Comparison of ENCODE assay signal across 8 mouse cellular contexts in genomic region chr6:125495361-125495760, GRCm38 (mm10). TPM values are rescaled to one million over a fixed set of nuclear protein-coding genes. Genes with fewer than 3 reads are reported as not detected.
DNase-seq lines count a peak whose midpoint lies in the region; ATAC-seq and TF ChIP-seq lines count a peak whose summit lies in the region.

No protein-coding gene starts in this region.

- peaks cover 15% of the 10 kb centered on the region for H3K4me1 ChIP-seq in hindbrain, embryonic 12.5 days
- peaks cover 5% of the 10 kb centered on the region for H3K4me1 ChIP-seq in hindbrain, embryonic 11.5 days (replicated peaks; ENCODE audit: control insufficient read depth, insufficient read depth, low read length)
- H3K4me1 ChIP-seq in E14TG2a.4 (replicated peaks; ENCODE audit: low read depth, low read length) = peaks cover 79% of the 10 kb centered on the region
- peaks cover 28% of the 10 kb centered on the region for H3K4me1 ChIP-seq in embryonic facial prominence, embryonic 14.5 days (ENCODE audit: control insufficient read depth, insufficient read depth, low read length)
- peaks cover 17% of the 10 kb centered on the region for H3K4me1 ChIP-seq in limb, embryonic 10.5 days
- H3K4me1 ChIP-seq in thymus, adult 2 months (replicated peaks; ENCODE audit: control insufficient read depth, insufficient read depth, low read length) = peaks cover 11% of the 10 kb centered on the region

- TF ChIP-seq POLR2A in thymus, adult 2 months (IDR thresholded peaks at IDR 0.05; ENCODE audit: control insufficient read depth, extremely low read depth, insufficient read depth, low read length, poor library complexity) = no peak

- 0 out of 2 replicates have a peak overlapping the region, but pooled peaks have one; percentile 58 for H3K4me3 ChIP-seq in hindbrain, embryonic 12.5 days
- H3K4me3 ChIP-seq in hindbrain, embryonic 11.5 days (ENCODE audit: low read depth, low read length) = no peak overlapping the region
- H3K4me3 ChIP-seq in E14TG2a.4 (replicated peaks; ENCODE audit: low read length) = peak overlapping the region; percentile 97
- H3K4me3 ChIP-seq in embryonic facial prominence, embryonic 14.5 days (ENCODE audit: low read depth, low read length) = peak overlapping the region; percentile 81; the same call in 1 of the 2 replicates
- H3K4me3 ChIP-seq in limb, embryonic 10.5 days = peak overlapping the region; percentile 73; the same call in 1 of the 2 replicates
- H3K4me3 ChIP-seq in thymus, adult 2 months (ENCODE audit: control insufficient read depth, insufficient read depth, low read length) = no peak overlapping the region

- no peak for DNase-seq in hindbrain, embryonic 11.5 days (ENCODE audit: low spot score)
- DNase-seq in embryonic facial prominence, embryonic 14.5 days (ENCODE audit: low spot score) = no peak
- DNase-seq in limb, embryonic 10.5 days (ENCODE audit: low spot score) = no peak
- no peak for DNase-seq in Muller cell, postnatal 12 days (ENCODE audit: inconsistent ontology term)
- no peak for DNase-seq in thymus, postnatal 10 days (ENCODE audit: low spot score in 2 of 2)
- DNase-seq in thymus, adult 2 months = no peak

- TF ChIP-seq CTCF in E14TG2a.4 (conservative IDR thresholded peaks at IDR 0.05; ENCODE audit: low read length) = no peak
- TF ChIP-seq CTCF in thymus, adult 2 months (IDR thresholded peaks at IDR 0.05; ENCODE audit: borderline replicate concordance, control insufficient read depth, extremely low read depth, insufficient read depth, low read length, poor library complexity) = no peak

- WGBS in hindbrain, embryonic 12.5 days = 74% methylated on average over 9 of the region's 9 CpGs
- 71% methylated on average over 9 of the region's 9 CpGs for WGBS in hindbrain, embryonic 11.5 days
- 67% methylated on average over 9 of the region's 9 CpGs for WGBS in embryonic facial prominence, embryonic 14.5 days
- 68% methylated on average over 9 of the region's 9 CpGs for WGBS in limb, embryonic 10.5 days
- WGBS in thymus, adult 2 months = 96% methylated on average over 9 of the region's 9 CpGs

- no peak for ATAC-seq in hindbrain, embryonic 12.5 days (ENCODE audit: low FRiP score)
- ATAC-seq in hindbrain, embryonic 11.5 days (ENCODE audit: low FRiP score) = no peak
- no peak for ATAC-seq in embryonic facial prominence, embryonic 14.5 days (ENCODE audit: low read depth)

- peak overlapping the region; percentile 82; the same call in 1 of the 2 replicates for H3K4me2 ChIP-seq in hindbrain, embryonic 12.5 days (replicated peaks)
- no peak overlapping the region for H3K4me2 ChIP-seq in hindbrain, embryonic 11.5 days (replicated peaks; ENCODE audit: low read depth, low read length)
- peak overlapping the region; percentile 88 for H3K4me2 ChIP-seq in embryonic facial prominence, embryonic 14.5 days (ENCODE audit: low read depth, low read length)

- no peak overlapping the region for H3K27ac ChIP-seq in hindbrain, embryonic 12.5 days
- no peak overlapping the region for H3K27ac ChIP-seq in hindbrain, embryonic 11.5 days (ENCODE audit: low read depth, low read length)
- no peak overlapping the region for H3K27ac ChIP-seq in embryonic facial prominence, embryonic 14.5 days (replicated peaks; ENCODE audit: low read depth, low read length)
- no peak overlapping the region for H3K27ac ChIP-seq in limb, embryonic 10.5 days
- no peak overlapping the region for H3K27ac ChIP-seq in thymus, adult 2 months (ENCODE audit: control insufficient read depth, insufficient read depth, low read length)

- no peak overlapping the region for H3K9ac ChIP-seq in hindbrain, embryonic 12.5 days
- no peak overlapping the region; the same call in 1 of the 2 replicates for H3K9ac ChIP-seq in hindbrain, embryonic 11.5 days (ENCODE audit: low read depth, low read length)
- peak overlapping the region; percentile 84 for H3K9ac ChIP-seq in embryonic facial prominence, embryonic 14.5 days (ENCODE audit: low read depth, low read length)

- H3K36me3 ChIP-seq in hindbrain, embryonic 12.5 days = no peaks in the 10 kb centered on the region
- H3K36me3 ChIP-seq in hindbrain, embryonic 11.5 days (ENCODE audit: control insufficient read depth, insufficient read depth, low read length) = no peaks in the 10 kb centered on the region
- H3K36me3 ChIP-seq in E14TG2a.4 (ENCODE audit: insufficient read depth, low read length) = peaks cover 27% of the 10 kb centered on the region
- no peaks in the 10 kb centered on the region for H3K36me3 ChIP-seq in embryonic facial prominence, embryonic 14.5 days (ENCODE audit: control insufficient read depth, insufficient read depth, low read length)
- H3K36me3 ChIP-seq in limb, embryonic 10.5 days = no peaks in the 10 kb centered on the region
- H3K36me3 ChIP-seq in thymus, adult 2 months (ENCODE audit: control insufficient read depth, insufficient read depth, low read length) = no peaks in the 10 kb centered on the region

- peaks cover 35% of the 10 kb centered on the region for H3K27me3 ChIP-seq in hindbrain, embryonic 12.5 days
- H3K27me3 ChIP-seq in hindbrain, embryonic 11.5 days (ENCODE audit: control insufficient read depth, insufficient read depth, low read length) = peaks cover 13% of the 10 kb centered on the region
- H3K27me3 ChIP-seq in E14TG2a.4 (ENCODE audit: insufficient read depth, low read length) = peaks cover 10% of the 10 kb centered on the region
- H3K27me3 ChIP-seq in embryonic facial prominence, embryonic 14.5 days (replicated peaks; ENCODE audit: control insufficient read depth, insufficient read depth, low read length) = no peaks in the 10 kb centered on the region
- H3K27me3 ChIP-seq in limb, embryonic 10.5 days (ENCODE audit: low read depth, poor library complexity, severe bottlenecking) = peaks cover 62% of the 10 kb centered on the region
- peaks cover 2% of the 10 kb centered on the region; the same call in 1 of the 2 replicates for H3K27me3 ChIP-seq in thymus, adult 2 months (ENCODE audit: control insufficient read depth, insufficient read depth, low read length)

- H3K9me3 ChIP-seq in hindbrain, embryonic 12.5 days (replicated peaks) = no peaks in the 10 kb centered on the region
- no peaks in the 10 kb centered on the region for H3K9me3 ChIP-seq in hindbrain, embryonic 11.5 days (ENCODE audit: control insufficient read depth, low read length)
- no peaks in the 10 kb centered on the region for H3K9me3 ChIP-seq in E14TG2a.4 (ENCODE audit: low read length)
- no peaks in the 10 kb centered on the region for H3K9me3 ChIP-seq in embryonic facial prominence, embryonic 14.5 days (ENCODE audit: control insufficient read depth, low read length)
- no peaks in the 10 kb centered on the region for H3K9me3 ChIP-seq in limb, embryonic 10.5 days (replicated peaks)

RNA-seq across cellular contexts. Expression of gene Cd9, which starts 0.8 kb away (rescaled TPM):
- 49.2 and 54.1 TPM in 2 replicates for polyA plus RNA-seq in hindbrain, embryonic 12.5 days (2016; fragmentation: Nextera tagmentation; extraction: Ambion mirVana)
- polyA plus RNA-seq in hindbrain, embryonic 11.5 days (2014; fragmentation: Nextera tagmentation; extraction: Ambion mirVana) = 42.6 and 45.9 TPM in 2 replicates
- polyA plus RNA-seq in embryonic facial prominence, embryonic 14.5 days (2014; fragmentation: Nextera tagmentation; extraction: Ambion mirVana) = 241 and 245 TPM in 2 replicates
- 22.5 and 33.2 TPM in 2 replicates for polyA plus RNA-seq in limb, embryonic 10.5 days (2016; fragmentation: Nextera tagmentation; extraction: Ambion mirVana)
- 41.5 and 56.1 TPM in 2 replicates for polyA plus RNA-seq in thymus, adult 2 months (2012; rRNA removed)

RNA-seq across cellular contexts. Expression of gene Vwf, which starts 51.2 kb away (rescaled TPM):
- 11.3 and 11.5 TPM in 2 replicates for polyA plus RNA-seq in hindbrain, embryonic 12.5 days (2016; fragmentation: Nextera tagmentation; extraction: Ambion mirVana)
- polyA plus RNA-seq in hindbrain, embryonic 11.5 days (2014; fragmentation: Nextera tagmentation; extraction: Ambion mirVana) = 10.3 and 10.7 TPM in 2 replicates
- 13.4 and 16.0 TPM in 2 replicates for polyA plus RNA-seq in embryonic facial prominence, embryonic 14.5 days (2014; fragmentation: Nextera tagmentation; extraction: Ambion mirVana)
- polyA plus RNA-seq in limb, embryonic 10.5 days (2016; fragmentation: Nextera tagmentation; extraction: Ambion mirVana) = 4.5 and 5.3 TPM in 2 replicates
- polyA plus RNA-seq in thymus, adult 2 months (2012; rRNA removed) = 19.5 and 32.3 TPM in 2 replicates

Comparison
In these comparisons a context has a peak if more than half of its experiments do, and no peak if none do; other contexts are left out.
1. H3K4me3 ChIP-seq: peak in hindbrain, embryonic 12.5 days (single experiment), E14TG2a.4 (single experiment), embryonic facial prominence, embryonic 14.5 days (single experiment) and limb, embryonic 10.5 days (single experiment); none in hindbrain, embryonic 11.5 days (single experiment) and thymus, adult 2 months (single experiment).